Comparison of ENCODE assay signal across 26 mouse cellular contexts in the genomic region with DNA sequence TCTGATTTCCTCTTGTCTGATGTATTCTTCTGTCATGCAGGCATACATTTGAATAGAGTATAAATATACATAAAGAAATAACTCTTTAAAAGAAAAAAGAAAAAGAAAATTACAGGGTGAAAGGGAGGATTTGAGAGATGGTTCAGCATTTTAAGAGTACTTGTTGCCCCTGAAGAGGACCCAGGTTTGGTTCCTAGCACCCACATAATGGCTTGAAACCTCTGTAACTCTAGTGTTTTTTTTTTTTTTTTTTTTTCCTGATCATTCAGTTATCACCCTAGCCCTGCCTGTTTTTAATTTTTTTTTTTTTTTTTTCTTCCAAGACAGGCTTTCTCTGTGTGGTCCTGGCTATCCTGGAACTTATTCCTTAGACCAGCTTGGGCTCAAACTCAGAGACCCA.
"Had no signal": no experiment of that assay in that cellular context is flagged by ENCODE, and none has a peak within 500 bp of the region (broad histone marks: within the 10 kb centered on the region; RNA-seq: fewer than 3 reads in every experiment).

No protein-coding gene starts in this region.

- H3K4me3 ChIP-seq: embryonic facial prominence, embryonic 10.5 days; embryonic facial prominence, embryonic 12.5 days; embryonic facial prominence, embryonic 13.5 days; embryonic facial prominence, embryonic 15.5 days; erythroblast, embryonic 14.5 days; forebrain, embryonic 10.5 days; forebrain, embryonic 12.5 days; forebrain, embryonic 13.5 days; forebrain, embryonic 15.5 days; gastrocnemius, adult 2 months; heart, adult 2 months had no signal

- H3K27ac ChIP-seq: embryonic facial prominence, embryonic 10.5 days; embryonic facial prominence, embryonic 12.5 days; embryonic facial prominence, embryonic 13.5 days; embryonic facial prominence, embryonic 15.5 days; forebrain, embryonic 10.5 days; forebrain, embryonic 12.5 days; forebrain, embryonic 13.5 days; forebrain, embryonic 15.5 days; gastrocnemius, adult 2 months; heart, adult 2 months had no signal

- H3K36me3 ChIP-seq: embryonic facial prominence, embryonic 12.5 days; embryonic facial prominence, embryonic 13.5 days; embryonic facial prominence, embryonic 15.5 days; forebrain, embryonic 15.5 days had no signal

- ATAC-seq: forebrain, embryonic 13.5 days; forebrain, embryonic 14.5 days; forebrain, embryonic 15.5 days; forebrain, embryonic 16.5 days; forebrain, postnatal 0 days had no signal

- H3K4me2 ChIP-seq: embryonic facial prominence, embryonic 12.5 days; embryonic facial prominence, embryonic 13.5 days; embryonic facial prominence, embryonic 15.5 days; forebrain, embryonic 12.5 days; forebrain, embryonic 13.5 days; forebrain, embryonic 15.5 days had no signal

- H3K27me3 ChIP-seq: embryonic facial prominence, embryonic 12.5 days; embryonic facial prominence, embryonic 13.5 days; embryonic facial prominence, embryonic 15.5 days; forebrain, embryonic 12.5 days; forebrain, embryonic 13.5 days; forebrain, embryonic 15.5 days had no signal

- DNase-seq: cerebellum, adult 9-10 months; cerebellum, adult 9-11 months; cerebellum, postnatal 10 days; cerebellum, postnatal 14 days; cerebellum, postnatal 25 days; cerebellum, postnatal 36 days; embryo, embryonic 11 days; forebrain, postnatal 0 days; gastrocnemius, adult 2 months; gastrocnemius, postnatal 10 days; gastrocnemius, postnatal 14 days; gastrocnemius, postnatal 25 days; gastrocnemius, postnatal 36 days; heart, adult 18-20 months; heart, adult 2 months had no signal

- H3K9ac ChIP-seq: embryonic facial prominence, embryonic 12.5 days; embryonic facial prominence, embryonic 13.5 days; embryonic facial prominence, embryonic 15.5 days; forebrain, embryonic 12.5 days; forebrain, embryonic 13.5 days; forebrain, embryonic 15.5 days; forebrain, postnatal 0 days had no signal

- H3K4me1 ChIP-seq: embryonic facial prominence, embryonic 10.5 days; embryonic facial prominence, embryonic 12.5 days; embryonic facial prominence, embryonic 13.5 days; forebrain, embryonic 10.5 days; forebrain, embryonic 12.5 days; forebrain, embryonic 13.5 days had no signal

- H3K9me3 ChIP-seq: embryonic facial prominence, embryonic 10.5 days; embryonic facial prominence, embryonic 12.5 days; embryonic facial prominence, embryonic 13.5 days; embryonic facial prominence, embryonic 15.5 days; forebrain, embryonic 12.5 days; forebrain, embryonic 13.5 days; forebrain, embryonic 15.5 days had no signal
